Mouse (Mus musculus): ENCODE measurements around the gene Tubb3.

GRCm38 (mm10) chr8:123444131-123444530, 32.9 kb downstream of the Tubb3 start:
- TF ChIP-seq CTCF (IDR thresholded peaks at IDR 0.05; ENCODE audit: low read depth) (no peak), EP300 (optimal IDR thresholded peaks at IDR 0.05) (no peak)
